Mouse (Mus musculus) stomach, postnatal 0 days (tissue): ENCODE measurements at regions not wholly inside any gene's neighbourhood (a gene's known extent, or its start where the extent isn't known, plus 50 kb on each side); places are given as distances from the start of the nearest gene placed in this dataset.

Experiments used
- CTCF ChIP-seq: IDR thresholded peaks from 2 replicates; pipeline ENCODE4 v1.5.1; 2016; ENCODE audit warnings: antibody characterized with exemption, low read depth, mild to moderate bottlenecking, moderate library complexity
- EP300 ChIP-seq: optimal IDR thresholded peaks from 2 replicates; pipeline ENCODE3; 2016; ENCODE audit warnings: antibody characterized with exemption

DNA sequence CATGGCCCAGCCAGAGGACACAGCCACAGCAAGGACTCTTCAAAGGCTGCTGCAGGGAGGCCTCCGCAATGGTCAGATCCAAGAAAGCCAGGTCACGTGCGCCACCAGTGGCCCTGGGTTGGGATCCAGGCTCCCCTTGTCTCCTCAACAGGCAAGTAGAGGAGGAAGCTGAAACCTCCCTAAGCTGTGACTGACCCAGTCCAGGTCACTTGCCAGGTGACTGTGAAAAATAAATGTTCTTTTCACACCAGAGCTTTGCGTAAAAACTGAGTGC is 57.6 kb upstream of the Slco4a1 start:
- TF ChIP-seq CTCF (no peak), EP300 (no peak)
